Comparison of ENCODE assay signal across 16 mouse cellular contexts in the genomic region with DNA sequence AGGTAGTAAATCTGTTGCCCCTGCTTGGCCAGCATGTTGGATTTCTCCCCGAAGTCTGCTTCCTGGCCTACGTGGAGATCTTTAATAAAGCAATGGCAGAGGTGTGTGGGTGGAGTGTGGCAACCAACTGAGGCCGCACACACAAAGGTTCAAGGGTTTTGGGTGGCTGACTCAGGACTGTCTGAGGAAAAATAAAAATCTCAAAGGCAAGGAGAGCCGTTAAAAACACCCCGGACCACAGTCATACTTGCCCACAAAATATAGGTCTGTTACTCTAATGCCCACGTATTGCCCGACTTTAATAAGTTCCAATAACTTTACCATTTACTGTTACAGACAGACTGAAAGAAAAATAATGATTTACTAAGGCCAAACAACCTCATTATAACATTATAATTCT.
"Had no signal": no experiment of that assay in that cellular context is flagged by ENCODE, and none has a peak within 500 bp of the region (broad histone marks: within the 10 kb centered on the region; RNA-seq: fewer than 3 reads in every experiment).

No protein-coding gene starts in this region.

- H3K27ac ChIP-seq: neural tube, embryonic 13.5 days; neural tube, embryonic 15.5 days; stomach, embryonic 15.5 days; stomach, postnatal 0 days had no signal

- H3K9ac ChIP-seq: neural tube, embryonic 13.5 days; neural tube, embryonic 15.5 days; stomach, embryonic 15.5 days had no signal

- H3K36me3 ChIP-seq: neural tube, embryonic 13.5 days; neural tube, embryonic 15.5 days; stomach, embryonic 15.5 days had no signal

- H3K4me2 ChIP-seq: neural tube, embryonic 13.5 days; neural tube, embryonic 15.5 days; stomach, embryonic 15.5 days had no signal

- DNase-seq: retina, postnatal 1 day; right cerebral cortex, adult 18-20 months; right cerebral cortex, postnatal 14 days; right cerebral cortex, postnatal 25 days; right cerebral cortex, postnatal 4 days; spleen, adult 18-20 months; thymus, adult 18-20 months; thymus, adult 2 months; thymus, postnatal 14 days; thymus, postnatal 25 days; thymus, postnatal 36 days; thymus, postnatal 4 days had no signal

- H3K27me3 ChIP-seq: neural tube, embryonic 13.5 days; neural tube, embryonic 15.5 days; stomach, embryonic 15.5 days had no signal

- H3K9me3 ChIP-seq: neural tube, embryonic 13.5 days; neural tube, embryonic 15.5 days; stomach, embryonic 15.5 days had no signal

- H3K4me1 ChIP-seq: neural tube, embryonic 13.5 days; neural tube, embryonic 15.5 days; stomach, embryonic 15.5 days had no signal

- H3K4me3 ChIP-seq: neural tube, embryonic 13.5 days; neural tube, embryonic 15.5 days; stomach, embryonic 15.5 days had no signal
